Mouse (Mus musculus): ENCODE data around the gene Fbxl15. TPM values are rescaled to one million over a fixed set of nuclear protein-coding genes. Genes with fewer than 3 reads are reported as not detected.
A peak's percentile ranks its signal among the peaks of the same experiment; 100 is the strongest.

Gene Fbxl15
- polyA plus RNA-seq, 2 experiments from 2014 or later = 5.1 TPM

GRCm38 (mm10) chr19:46322996-46323572 lies 4.9 kb upstream of the Fbxl15 start:
- no peak for ATAC-seq

GRCm38 (mm10) chr19:46323716-46324115 lies 4.3 kb upstream of the Fbxl15 start:
- no peak for ATAC-seq

DNA sequence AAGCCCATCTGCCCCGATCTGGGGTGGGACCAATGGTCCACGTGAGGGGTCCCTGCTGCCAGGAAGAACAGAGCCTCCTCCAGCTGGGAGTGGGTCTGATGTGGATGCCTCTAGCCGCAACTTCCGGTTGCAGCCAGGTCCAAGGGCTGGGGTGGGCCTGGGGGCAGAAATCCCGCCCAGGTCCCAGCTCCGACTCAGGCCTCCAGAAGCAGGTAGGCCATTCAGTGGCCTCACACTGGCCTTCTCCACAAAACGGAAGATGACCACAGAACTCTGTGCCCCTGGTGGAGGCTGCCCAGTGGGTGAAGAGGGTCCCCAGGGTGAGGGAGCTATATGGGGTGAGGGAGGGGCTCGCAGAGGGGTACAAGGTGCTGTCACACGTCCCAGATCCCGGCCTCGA lies 3.6 kb upstream of the Fbxl15 start:
- ATAC-seq = no peak

GRCm38 (mm10) chr19:46324918-46325317 lies 3.1 kb upstream of the Fbxl15 start:
- no peak for ATAC-seq

GRCm38 (mm10) chr19:46326019-46326755 lies 1.8 kb upstream of the Fbxl15 start:
- ATAC-seq = no peak

DNA sequence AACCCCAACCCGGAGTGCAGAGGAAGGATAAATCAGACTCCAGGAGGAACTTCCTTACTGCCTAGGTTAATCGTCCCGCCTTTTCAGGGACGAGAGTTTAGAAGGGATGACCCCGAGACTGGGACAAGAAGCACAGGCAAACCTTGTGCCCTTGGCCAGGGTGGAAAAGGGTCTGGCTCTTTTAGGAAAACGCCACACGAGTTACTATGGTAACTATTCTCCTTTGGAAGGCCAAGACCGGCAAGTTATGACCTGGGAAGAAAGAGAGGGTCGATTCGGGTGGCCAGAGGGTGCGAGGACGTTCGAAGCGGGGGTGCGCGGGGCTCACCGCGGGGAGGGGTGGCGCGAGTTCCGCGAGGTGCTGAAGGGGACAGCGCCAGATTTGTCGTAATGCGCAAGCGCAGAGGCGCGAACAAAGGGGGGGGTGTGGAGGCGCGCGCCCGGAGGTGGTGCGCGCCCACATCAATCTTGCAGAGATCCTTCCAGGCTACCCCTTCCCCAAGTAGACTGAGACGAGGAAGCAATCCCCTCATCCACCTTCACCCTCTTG lies 1.2 kb upstream of the Fbxl15 start, which contains the start of gene Psd:
TSS of gene Psd (minus strand) at position 401 of the 550 bp plus-strand sequence.
- no peak for ATAC-seq

DNA sequence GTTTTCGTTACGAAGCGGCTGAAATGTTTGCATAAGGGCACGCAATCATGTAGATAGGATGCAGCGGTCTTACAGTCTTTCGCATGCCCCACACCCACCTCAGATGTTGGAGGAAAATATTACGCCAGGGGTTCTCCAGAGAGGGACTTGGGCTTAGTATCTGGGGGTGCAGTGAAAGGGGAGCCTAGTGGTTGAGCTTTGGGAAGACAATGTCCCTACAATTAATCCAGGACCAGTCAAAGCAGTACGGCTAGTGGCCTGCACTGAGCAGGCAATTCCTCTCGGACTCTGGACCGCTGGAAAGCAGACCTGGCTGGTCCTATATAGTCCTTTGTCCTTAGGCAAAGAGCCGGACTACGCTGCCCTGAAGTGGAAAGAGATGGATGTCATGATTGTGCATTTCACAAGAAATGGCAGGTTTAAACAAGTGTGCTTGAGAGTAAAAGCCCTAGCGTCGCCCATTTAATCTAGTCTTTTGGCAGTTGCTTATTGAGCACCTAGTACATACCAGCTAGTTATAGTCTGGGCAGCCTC lies 386 bp upstream of the Fbxl15 start:
- ATAC-seq = no peak

DNA sequence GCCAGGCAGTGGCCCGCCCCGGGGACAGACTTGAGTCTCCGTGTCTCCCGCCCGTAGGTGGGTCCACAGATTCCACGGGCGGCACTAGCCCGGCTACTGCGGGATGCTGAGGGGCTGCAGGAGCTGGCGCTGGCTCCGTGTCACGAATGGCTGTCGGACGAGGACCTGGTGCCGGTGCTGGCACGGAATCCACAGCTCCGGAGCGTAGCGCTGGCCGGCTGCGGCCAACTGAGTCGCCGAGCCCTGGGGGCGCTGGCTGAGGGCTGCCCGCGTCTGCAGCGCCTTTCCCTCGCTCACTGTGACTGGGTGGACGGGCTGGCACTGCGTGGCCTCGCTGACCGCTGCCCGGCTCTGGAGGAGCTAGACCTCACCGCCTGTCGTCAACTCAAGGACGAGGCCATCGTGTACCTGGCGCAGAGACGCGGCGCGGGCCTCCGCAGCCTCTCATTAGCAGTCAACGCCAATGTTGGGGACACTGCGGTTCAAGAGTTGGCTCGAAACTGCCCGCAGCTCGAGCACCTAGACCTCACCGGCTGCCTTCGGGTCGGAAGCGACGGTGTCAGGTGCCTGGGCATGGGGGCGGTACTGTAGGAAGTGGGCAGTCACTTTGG lies 1.2 kb downstream of the Fbxl15 start:
- ATAC-seq = peak; percentile 9

DNA sequence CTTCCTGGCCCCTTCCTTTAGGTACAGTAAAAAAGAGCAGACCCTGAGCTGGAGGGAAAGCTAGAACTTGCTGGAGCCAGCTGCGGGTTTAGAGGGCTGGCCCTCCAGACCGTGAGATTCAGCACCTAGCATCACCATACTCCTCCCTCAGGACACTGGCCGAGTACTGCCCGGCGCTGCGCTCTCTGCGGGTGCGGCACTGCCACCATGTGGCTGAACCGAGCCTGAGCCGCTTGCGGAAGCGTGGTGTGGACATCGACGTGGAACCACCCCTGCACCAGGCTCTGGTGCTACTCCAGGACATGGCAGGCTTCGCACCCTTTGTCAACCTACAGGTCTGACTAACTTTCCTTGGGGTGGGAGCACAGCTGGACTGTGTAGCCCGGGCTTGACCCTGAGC lies 2.0 kb downstream of the Fbxl15 start:
- no peak for ATAC-seq

GRCm38 (mm10) chr19:46330696-46331095 lies 2.7 kb downstream of the Fbxl15 start:
- ATAC-seq = no peak

DNA sequence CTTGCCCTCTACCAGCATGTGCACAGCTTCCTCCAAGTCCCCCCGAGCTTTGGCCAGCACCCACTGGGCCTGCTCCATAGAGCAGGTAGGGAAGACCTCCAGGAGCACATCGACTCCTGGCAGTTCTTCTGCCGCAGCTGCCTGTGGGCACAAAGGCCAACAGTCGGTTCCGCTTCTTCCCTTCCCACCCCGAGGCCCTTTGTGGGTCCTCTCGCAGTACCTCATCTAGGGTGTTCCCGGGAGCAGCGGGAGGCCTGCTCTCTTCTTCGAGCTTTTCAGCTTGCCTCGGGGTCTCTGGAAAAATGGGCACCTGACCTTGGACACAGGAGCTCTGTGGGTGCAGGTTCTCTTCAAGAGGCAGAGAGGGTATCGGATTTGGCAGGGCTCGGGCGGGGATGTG lies 3.3 kb downstream of the Fbxl15 start:
- no peak for ATAC-seq

GRCm38 (mm10) chr19:46331936-46332335 lies 4.0 kb downstream of the Fbxl15 start:
- ATAC-seq = no peak

GRCm38 (mm10) chr19:46332721-46333339 lies 4.8 kb downstream of the Fbxl15 start:
- no peak for ATAC-seq

- no peak for ATAC-seq
These were observed 5.9 kb downstream of the Fbxl15 start for GRCm38 (mm10) chr19:46333906-46334305.

GRCm38 (mm10) chr19:46337719-46338330 lies 9.8 kb downstream of the Fbxl15 start:
- no peak for ATAC-seq

DNA sequence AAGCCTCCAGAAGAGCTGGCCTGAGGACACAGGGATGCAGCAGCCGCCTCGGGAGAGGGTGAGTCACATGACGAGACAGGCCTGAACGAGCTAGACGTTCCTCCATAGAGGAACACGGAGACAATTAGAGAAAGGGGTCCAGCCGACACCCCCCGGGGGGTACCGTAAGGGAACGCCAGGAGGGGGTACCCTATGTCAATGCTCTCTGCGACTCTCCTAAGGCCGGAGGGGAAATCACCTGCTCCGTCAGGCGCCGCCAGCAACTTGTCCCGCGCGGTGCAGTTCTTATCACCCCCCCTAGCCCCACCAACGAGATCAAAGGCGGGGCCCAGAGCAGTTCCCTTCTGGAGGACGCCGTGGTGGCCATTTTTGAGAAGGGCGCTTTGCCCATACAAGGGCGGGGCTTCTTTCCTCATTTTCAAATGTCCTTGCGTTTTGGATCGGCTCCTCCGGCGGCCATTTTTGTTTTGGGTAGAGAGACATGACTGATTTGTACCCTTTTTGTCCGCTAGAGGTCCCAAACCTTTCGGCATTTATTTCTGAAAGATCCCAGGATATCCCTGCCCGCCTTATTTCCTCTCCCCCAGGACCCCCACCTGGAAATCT lies 10.4 kb downstream of the Fbxl15 start, which contains the start of gene Cuedc2:
TSS of gene Cuedc2 (minus strand) at position 372 of the 606 bp plus-strand sequence.
- peak; percentile 98 for ATAC-seq

GRCm38 (mm10) chr19:46338942-46339286 lies 10.9 kb downstream of the Fbxl15 start:
- ATAC-seq = no peak

GRCm38 (mm10) chr19:46339287-46339971 lies 11.4 kb downstream of the Fbxl15 start:
- no peak for ATAC-seq

DNA sequence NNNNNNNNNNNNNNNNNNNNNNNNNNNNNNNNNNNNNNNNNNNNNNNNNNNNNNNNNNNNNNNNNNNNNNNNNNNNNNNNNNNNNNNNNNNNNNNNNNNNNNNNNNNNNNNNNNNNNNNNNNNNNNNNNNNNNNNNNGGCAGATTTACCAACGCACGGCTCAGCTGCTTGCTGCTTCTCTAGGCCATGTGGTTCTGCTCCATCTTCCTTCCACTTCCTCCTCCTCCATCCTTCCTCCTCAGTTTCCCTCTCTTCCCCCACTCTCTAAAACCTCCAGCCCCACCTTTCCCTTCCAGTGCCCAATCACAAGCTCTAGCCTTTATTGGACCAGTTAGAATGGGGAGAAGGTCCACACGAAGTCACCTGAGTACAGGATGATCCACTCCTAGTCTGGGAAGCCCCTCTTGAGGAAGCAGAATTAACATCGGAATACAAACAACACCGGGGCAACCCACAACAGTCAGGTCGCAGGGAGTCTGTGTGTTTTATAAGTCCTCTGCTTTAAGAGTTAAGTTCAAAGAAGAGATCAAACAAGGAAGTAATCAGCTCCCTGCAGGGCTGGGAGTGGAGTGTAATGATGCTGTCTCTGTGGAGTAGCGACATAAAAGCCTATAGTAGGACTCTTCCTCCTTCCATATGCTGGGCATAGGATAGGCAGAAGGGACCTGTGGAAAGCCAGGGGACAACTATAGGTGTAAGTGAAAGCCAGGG lies 16.9 kb downstream of the Fbxl15 start:
- ATAC-seq = no peak

- ATAC-seq = no peak
These were observed 19.2 kb downstream of the Fbxl15 start for GRCm38 (mm10) chr19:46347146-46347545.
